Mouse (Mus musculus) limb, embryonic 14.5 days (tissue): ENCODE measurements at regions not wholly inside any gene's neighbourhood (a gene's known extent, or its start where the extent isn't known, plus 50 kb on each side); places are given as distances from the start of the nearest gene placed in this dataset.

Source experiments
- ATAC-seq: fragments of 200-750 bp; cut with Nextera tagmentation; 2 replicates; pipeline ENCODE4 v1.8.0; 2017; ENCODE audit warnings: low read depth, moderate number of reproducible peaks, moderate TSS enrichment; ENCODE audit not compliant: low FRiP score
- DNase-seq: peaks from one replicate; pipeline ENCODE4 v3.0.0-alpha.2; 2015; ENCODE audit warnings: low spot score
- H3K27ac ChIP-seq: fragments of 300-500 bp; sonication (generic); replicated peaks from 2 replicates; pipeline ENCODE4 v1.5.1; 2014; ENCODE audit warnings: low read depth, mild to moderate bottlenecking, low read length, moderate library complexity, mixed read lengths
- H3K27me3 ChIP-seq: fragments of 300-500 bp; sonication (generic); 2 replicates; pipeline ENCODE4 v1.6.1; 2014; ENCODE audit warnings: low read length, mixed read lengths; ENCODE audit not compliant: control insufficient read depth, insufficient read depth
- H3K36me3 ChIP-seq: fragments of 300-500 bp; sonication (generic); 2 replicates; pipeline ENCODE4 v1.6.1; 2014; ENCODE audit warnings: mild to moderate bottlenecking, low read length, moderate library complexity, mixed read lengths; ENCODE audit not compliant: control insufficient read depth, insufficient read depth
- H3K4me1 ChIP-seq: fragments of 300-500 bp; sonication (generic); 2 replicates; pipeline ENCODE4 v1.6.1; 2014; ENCODE audit warnings: antibody characterized with exemption, low read length, mixed read lengths; ENCODE audit not compliant: control insufficient read depth, insufficient read depth
- H3K4me2 ChIP-seq: fragments of 300-500 bp; sonication (generic); replicated peaks from 2 replicates; pipeline ENCODE4 v1.6.1; 2014; ENCODE audit warnings: low read depth, mild to moderate bottlenecking, low read length, moderate library complexity; ENCODE audit not compliant: severe bottlenecking
- H3K4me3 ChIP-seq: fragments of 300-500 bp; sonication (generic); replicated peaks from 2 replicates; pipeline ENCODE4 v1.5.1; 2014; ENCODE audit warnings: low read length
- H3K9ac ChIP-seq: fragments of 300-500 bp; sonication (generic); 2 replicates; pipeline ENCODE4 v1.6.1; 2014; ENCODE audit warnings: mild to moderate bottlenecking, low read depth, low read length, moderate library complexity; ENCODE audit not compliant: severe bottlenecking
- H3K9me3 ChIP-seq: fragments of 300-500 bp; sonication (generic); 2 replicates; pipeline ENCODE4 v1.6.1; 2016; ENCODE audit warnings: low read length; ENCODE audit not compliant: control insufficient read depth
- POLR2A ChIP-seq: fragments of 200-500 bp; IDR thresholded peaks from 2 replicates; pipeline ENCODE4 v1.8.0; 2012; ENCODE audit warnings: inconsistent platforms, mild to moderate bottlenecking, moderate library complexity, borderline replicate concordance; ENCODE audit not compliant: insufficient read depth, insufficient read length; ENCODE audit errors: extremely low read depth
- WGBS: fragments of 180-500 bp; shearing (Covaris S2); extraction: QIAGEN DNeasy Blood & Tissue Kit; methylation state at CpG from one replicate; pipeline ENCODE4 v1.1.7; 2014; 5-methylcytosine and 5-hydroxymethylcytosine counted together

DNA sequence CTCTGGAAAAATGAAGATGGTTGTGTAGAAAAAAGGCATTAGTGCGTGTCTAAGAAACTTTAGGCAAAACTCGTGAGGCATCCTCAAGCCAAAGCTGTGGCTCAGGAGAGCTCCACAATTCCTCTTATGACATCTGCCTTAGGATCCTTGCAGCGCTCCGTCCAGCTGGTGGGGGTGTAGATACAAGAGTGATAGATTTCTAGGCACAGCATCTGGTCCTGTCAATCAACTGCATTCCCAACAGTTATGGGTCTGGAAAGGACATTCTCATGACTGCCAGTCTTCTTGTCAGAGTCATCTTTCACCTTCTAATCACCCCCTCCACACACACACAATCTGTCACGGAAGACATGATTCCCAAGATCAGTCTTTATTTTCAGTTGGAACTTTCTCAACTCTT is 89.2 kb upstream of the H2al1a start:
- no peak for TF ChIP-seq POLR2A
- ATAC-seq (no peak; the same call in 1 of the 2 replicates), DNase-seq (peak; percentile 39)
- no peak overlapping the region for H3K4me2 ChIP-seq
- H3K4me1 ChIP-seq, result no peaks in the 10 kb centered on the region
- no peak overlapping the region for H3K4me3 ChIP-seq
- no peaks in the 10 kb centered on the region for H3K36me3 ChIP-seq
- no peak overlapping the region for H3K9ac ChIP-seq
- 79% methylated on average over 5 of the region's 5 CpGs for WGBS
- no peaks in the 10 kb centered on the region for H3K27me3 ChIP-seq
- no peak overlapping the region for H3K27ac ChIP-seq
- H3K9me3 ChIP-seq, result no peaks in the 10 kb centered on the region

DNA sequence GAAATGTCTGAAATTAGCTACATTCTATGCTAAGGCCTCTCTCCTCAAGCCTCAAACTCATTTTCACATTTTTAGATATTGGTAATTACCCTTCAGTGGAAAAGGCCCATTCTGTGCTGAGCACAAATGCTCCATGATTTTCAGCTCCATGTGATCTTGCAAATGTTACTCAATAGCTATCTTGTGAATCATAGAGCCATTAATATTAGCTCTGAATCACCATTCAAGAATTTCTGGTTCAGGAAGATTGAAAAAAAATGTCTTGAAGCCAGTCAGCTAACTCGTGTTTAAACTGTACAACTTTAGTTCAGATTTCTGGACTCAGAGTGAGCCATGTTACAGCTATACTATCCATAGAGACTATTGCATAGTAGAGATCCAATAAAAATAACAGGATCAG is 86.2 kb upstream of the H2al1a start:
- H3K27me3 ChIP-seq, result no peaks in the 10 kb centered on the region
- TF ChIP-seq POLR2A, result no peak
- 38% methylated on average over 1 of the region's 1 CpGs for WGBS

DNA sequence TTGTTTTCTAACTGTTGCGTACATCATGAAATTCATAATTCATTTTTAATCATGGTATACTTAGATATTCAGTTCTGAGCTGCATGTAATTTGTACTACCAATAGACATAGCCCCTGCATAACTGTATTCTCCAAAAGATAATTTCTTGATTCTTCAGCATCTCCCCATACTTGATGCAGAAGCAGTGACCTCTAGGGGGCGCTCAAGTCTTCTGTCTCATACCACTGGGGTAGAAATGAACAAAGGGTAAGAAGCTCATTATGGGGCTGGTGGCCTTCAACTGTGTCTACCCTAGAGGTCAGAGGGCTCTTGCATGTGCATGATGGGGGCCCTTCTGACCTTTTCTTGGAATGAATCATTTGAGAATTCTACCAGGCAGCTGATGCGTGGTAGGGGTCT is 85.6 kb upstream of the H2al1a start:
- DNase-seq (no peak), ATAC-seq (no peak)
- 56% methylated on average over 3 of the region's 3 CpGs for whole genome bisulfite sequencing
- TF ChIP-seq POLR2A, result no peak
- H3K9me3 ChIP-seq, result no peaks in the 10 kb centered on the region
- H3K9ac ChIP-seq, result no peak overlapping the region
- no peak overlapping the region for H3K27ac ChIP-seq
- no peaks in the 10 kb centered on the region for H3K27me3 ChIP-seq
- H3K4me2 ChIP-seq, result no peak overlapping the region
- no peak overlapping the region for H3K4me3 ChIP-seq
- H3K36me3 ChIP-seq, result no peaks in the 10 kb centered on the region
- no peaks in the 10 kb centered on the region for H3K4me1 ChIP-seq

More for the DNA sequence above, 86.2 kb upstream of the H2al1a start:
- Histone ChIP-seq H3K27ac (no peak overlapping the region), H3K36me3 (no peaks in the 10 kb centered on the region), H3K4me3 (no peak overlapping the region), H3K9me3 (no peaks in the 10 kb centered on the region), H3K4me2 (no peak overlapping the region), H3K4me1 (no peaks in the 10 kb centered on the region), H3K9ac (no peak overlapping the region)
- ATAC-seq, result no peak
- DNase-seq, result no peak

DNA sequence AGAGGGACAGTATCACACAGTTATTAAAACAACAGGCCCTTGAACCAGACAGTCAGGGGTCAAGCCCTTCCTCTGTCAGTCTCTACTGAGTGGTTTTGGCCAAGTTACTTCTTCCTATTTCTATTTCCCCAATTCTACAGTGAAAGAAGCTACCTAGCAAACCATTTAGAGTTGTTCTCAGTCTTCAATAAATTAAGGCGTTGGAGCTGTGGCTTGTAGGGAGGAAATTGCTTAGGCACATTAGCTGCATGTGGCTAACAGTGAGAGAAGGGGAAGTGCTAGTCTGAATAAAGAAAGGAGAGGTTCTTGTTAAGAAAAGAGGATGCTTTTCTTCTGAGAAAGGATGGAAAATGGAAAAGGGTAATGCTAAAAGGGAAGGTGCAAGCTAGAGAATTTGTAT is 60.0 kb upstream of the H2al1a start:
- H3K27ac ChIP-seq, result no peak overlapping the region
- no peak overlapping the region for H3K4me2 ChIP-seq
- H3K36me3 ChIP-seq, result no peaks in the 10 kb centered on the region
- no peak overlapping the region for H3K9ac ChIP-seq
- H3K4me1 ChIP-seq, result no peaks in the 10 kb centered on the region
- TF ChIP-seq POLR2A, result no peak
- no peaks in the 10 kb centered on the region for H3K9me3 ChIP-seq
- WGBS, result 69% methylated on average over 1 of the region's 1 CpGs
- DNase-seq, result no peak
- ATAC-seq, result no peak
- H3K4me3 ChIP-seq, result no peak overlapping the region
- H3K27me3 ChIP-seq, result no peaks in the 10 kb centered on the region

DNA sequence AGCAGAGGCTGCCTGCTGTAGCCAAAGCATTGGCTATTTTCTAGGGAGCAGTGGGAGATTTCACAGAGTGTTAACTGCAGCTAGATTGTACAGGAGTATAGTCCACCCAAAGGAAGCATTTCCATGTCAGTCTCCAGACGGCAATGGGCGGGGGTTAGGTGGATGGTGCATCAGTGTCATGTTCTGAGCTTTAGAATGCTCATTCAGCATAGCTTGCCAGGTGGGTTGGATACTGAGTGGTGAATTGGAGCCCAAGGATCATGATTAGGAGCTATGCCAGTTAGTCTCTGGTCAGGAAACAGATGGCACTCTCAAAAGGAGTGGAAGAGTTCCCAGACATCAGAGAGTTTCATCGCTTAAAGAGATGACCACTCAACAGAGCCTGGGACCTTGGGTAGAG is 53.5 kb upstream of the H2al1a start:
- no peaks in the 10 kb centered on the region for H3K36me3 ChIP-seq
- no peak overlapping the region for H3K4me2 ChIP-seq
- TF ChIP-seq POLR2A, result no peak
- H3K9me3 ChIP-seq, result no peaks in the 10 kb centered on the region
- H3K4me1 ChIP-seq, result no peaks in the 10 kb centered on the region
- no peaks in the 10 kb centered on the region for H3K27me3 ChIP-seq
- no peak overlapping the region for H3K27ac ChIP-seq
- DNase-seq, result no peak
- 85% methylated on average over 3 of the region's 3 CpGs for WGBS
- no peak for ATAC-seq
- H3K9ac ChIP-seq, result no peak overlapping the region
- H3K4me3 ChIP-seq, result no peak overlapping the region
